Mouse (Mus musculus): ENCODE results near the gene Gng8.
A peak's percentile ranks its signal among the peaks of the same experiment; 100 is the strongest.

Gene Gng8

GRCm38 (mm10) chr7:16908367-16908766, 16.8 kb downstream of the Gng8 start:
- DNase-seq (ENCODE audit: low read depth): no peak

DNA sequence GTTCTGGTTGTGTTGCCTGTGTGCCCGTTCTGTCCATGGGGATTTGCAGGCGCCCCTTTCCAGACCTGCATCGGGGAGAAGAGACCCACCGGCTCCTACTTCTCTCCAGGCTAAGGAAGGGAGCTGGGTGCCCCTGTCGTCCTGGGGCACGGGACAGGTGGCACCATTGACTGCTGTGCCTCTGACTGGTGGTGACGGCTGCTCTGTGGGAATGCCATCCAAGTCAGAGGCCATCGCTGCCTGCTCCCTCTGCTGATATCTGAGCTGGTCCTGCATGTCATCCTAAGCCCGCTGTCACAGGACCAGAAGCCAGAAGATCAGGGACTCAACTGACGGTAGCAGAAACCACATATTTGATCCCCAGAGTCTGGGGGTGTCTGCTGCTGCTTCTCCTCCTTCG, 17.3 kb downstream of the Gng8 start:
- DNase-seq (ENCODE audit: low read depth): no peak

DNA sequence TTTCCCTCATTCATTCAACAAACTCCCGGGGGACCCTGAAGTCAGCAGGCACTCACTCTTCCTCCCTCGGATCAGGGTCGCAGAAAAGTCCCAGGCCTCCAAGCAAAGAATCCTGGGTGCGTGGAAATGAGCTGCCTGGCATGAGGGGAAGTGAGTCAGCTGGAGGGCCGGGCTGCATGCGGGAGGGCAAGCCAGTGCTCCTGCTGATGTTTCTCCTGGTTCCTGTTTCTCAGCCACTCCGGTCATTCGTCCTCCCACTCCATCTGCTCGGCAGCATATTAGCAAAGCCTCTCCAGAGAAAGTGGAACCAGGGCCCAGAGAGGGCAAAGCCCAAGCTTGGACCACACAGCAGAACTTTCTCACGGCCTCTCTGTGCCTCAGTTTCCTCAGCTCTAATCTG, 18.3 kb downstream of the Gng8 start:
- DNase-seq (ENCODE audit: low read depth): no peak

DNA sequence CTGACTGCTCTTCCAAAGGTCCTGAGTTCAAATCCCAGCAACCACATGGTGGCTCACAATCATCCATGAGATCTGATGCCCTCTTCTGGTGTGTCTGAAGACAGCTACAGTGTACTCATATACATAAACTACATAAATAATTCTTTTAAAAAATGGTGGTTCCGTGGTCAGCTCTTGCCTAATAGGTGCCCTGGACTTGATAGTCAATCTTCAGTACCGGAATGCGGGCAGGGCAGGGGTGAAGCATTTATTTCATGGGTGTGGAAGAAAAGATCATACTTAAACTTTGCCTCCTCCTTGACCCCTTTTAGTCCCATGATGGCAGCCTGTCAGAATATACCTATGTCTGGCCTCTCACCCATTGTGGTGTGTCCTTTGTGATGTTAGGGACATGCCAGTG, 20.3 kb downstream of the Gng8 start:
- no peak for DNase-seq (ENCODE audit: low read depth)

DNA sequence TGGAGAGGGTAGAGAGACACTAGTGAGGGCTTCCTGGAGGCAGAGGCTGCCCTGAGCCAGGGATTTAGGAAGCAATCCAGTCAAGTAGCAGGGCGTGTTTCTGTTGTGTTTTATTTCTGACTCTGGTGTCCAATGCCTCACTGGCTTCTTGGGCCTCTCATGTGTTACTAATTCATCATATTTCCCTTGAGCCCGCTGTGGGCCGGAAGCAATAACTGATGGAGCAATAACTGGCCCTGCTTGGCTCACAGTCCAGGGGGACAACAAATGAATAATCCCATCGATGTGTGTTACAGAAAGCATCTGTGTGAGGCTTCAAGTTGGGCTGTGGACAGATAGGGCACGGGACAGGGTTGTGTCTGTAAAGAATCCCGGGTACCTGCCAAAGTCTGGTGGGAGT, 20.8 kb downstream of the Gng8 start:
- peak; percentile 85 for DNase-seq (ENCODE audit: low read depth)

- peak; percentile 91 for DNase-seq (ENCODE audit: low read depth)
Measured at GRCm38 (mm10) chr7:16913806-16914452, 22.3 kb downstream of the Gng8 start.

- DNase-seq (ENCODE audit: low read depth): no peak
Measured at GRCm38 (mm10) chr7:16914453-16915343, 23.1 kb downstream of the Gng8 start.

GRCm38 (mm10) chr7:16915461-16916340, 24.1 kb downstream of the Gng8 start:
- no peak for DNase-seq (ENCODE audit: low read depth)

- DNase-seq (ENCODE audit: low read depth): no peak
Measured at GRCm38 (mm10) chr7:16916342-16917265, 25.0 kb downstream of the Gng8 start.

GRCm38 (mm10) chr7:16917447-16917846, 25.9 kb downstream of the Gng8 start:
- DNase-seq (ENCODE audit: low read depth): no peak

- DNase-seq (ENCODE audit: low read depth): no peak
Measured at GRCm38 (mm10) chr7:16918014-16918413, 26.4 kb downstream of the Gng8 start.

- no peak for DNase-seq (ENCODE audit: low read depth)
Measured at GRCm38 (mm10) chr7:16918670-16919069, 27.1 kb downstream of the Gng8 start.

DNA sequence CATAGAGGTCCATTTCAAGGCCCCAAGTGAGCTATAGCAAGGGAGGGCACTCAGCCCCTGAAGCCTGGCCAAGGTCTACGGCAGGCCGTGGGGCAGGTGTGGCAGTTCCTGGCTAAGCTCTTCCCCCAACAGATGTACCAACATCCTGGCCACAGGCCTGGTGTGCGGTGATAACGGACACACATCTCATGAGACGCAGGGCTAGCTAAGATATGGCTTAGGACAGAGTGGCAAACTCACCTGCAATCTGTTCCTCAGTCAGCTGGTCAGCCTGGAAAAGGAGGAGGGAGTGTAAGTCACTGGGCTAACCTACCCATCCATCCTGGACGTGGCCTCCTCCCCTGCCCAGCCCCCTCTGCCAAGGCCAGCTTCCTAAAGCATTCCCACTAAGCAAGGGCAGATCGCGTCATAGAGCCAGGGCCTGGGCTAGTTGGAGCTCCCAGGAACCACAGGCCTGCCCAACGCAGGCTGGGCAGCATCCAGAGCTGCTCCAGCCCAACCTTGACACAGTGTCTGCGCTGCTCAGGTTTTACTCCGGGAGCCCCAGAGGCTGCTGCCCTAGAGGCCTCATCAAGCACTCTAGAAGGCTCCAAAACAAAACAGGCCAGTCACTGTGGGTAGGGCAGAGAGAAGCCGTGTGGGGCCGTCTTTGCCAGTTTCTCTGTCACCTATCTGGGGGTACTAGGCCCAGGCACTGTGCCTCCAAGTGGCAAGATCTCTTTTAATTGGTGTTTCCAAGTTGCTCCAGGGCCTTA, 28.0 kb downstream of the Gng8 start:
- DNase-seq (ENCODE audit: low read depth): no peak

DNA sequence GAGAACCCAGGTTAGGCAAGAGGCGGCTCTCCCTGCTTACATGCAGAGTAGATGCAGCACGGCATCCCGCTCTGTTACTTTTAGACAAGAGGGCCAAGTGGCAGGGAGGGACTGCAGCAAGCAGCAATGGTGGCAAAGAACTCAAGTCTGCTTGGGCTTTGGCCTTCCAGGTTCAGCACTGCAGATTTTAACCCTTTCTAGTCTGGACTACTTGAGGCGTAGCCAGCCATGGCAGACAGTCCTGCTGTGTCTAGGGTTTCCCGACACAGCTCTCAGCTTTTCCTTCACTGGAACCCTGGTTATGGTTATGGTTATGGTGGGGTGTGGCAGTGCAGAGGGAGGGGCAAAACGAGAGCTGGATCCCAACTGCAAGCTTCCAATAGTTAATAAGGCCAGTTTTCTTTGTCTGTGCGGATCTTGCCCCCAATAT, 28.6 kb downstream of the Gng8 start:
- no peak for DNase-seq (ENCODE audit: low read depth)

- no peak for DNase-seq (ENCODE audit: low read depth)
Measured at GRCm38 (mm10) chr7:16920818-16921791, 29.5 kb downstream of the Gng8 start.

DNA sequence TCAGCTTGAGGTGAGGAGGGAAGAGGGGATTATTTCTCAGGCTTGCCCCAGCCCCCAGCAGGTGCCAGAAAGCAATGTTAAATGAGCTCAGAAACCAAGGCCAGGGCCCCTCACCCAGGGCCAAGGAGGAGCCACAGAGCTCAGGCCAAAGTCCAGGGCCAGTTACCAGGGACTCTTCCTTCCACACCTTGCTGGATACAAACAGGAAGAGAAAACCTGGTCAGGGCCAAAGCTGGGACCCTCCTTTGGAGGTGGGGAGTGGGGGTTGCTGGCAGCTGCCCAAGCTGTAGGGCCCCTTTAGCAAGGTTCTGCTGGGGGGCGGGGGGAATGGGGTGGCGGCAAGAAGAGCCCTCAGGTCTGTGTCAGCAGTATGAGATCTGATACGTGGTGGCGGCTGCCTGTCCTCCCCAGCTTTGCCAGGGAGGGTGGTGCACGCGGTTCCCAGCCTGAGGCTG, 30.3 kb downstream of the Gng8 start:
- no peak for DNase-seq (ENCODE audit: low read depth)

DNA sequence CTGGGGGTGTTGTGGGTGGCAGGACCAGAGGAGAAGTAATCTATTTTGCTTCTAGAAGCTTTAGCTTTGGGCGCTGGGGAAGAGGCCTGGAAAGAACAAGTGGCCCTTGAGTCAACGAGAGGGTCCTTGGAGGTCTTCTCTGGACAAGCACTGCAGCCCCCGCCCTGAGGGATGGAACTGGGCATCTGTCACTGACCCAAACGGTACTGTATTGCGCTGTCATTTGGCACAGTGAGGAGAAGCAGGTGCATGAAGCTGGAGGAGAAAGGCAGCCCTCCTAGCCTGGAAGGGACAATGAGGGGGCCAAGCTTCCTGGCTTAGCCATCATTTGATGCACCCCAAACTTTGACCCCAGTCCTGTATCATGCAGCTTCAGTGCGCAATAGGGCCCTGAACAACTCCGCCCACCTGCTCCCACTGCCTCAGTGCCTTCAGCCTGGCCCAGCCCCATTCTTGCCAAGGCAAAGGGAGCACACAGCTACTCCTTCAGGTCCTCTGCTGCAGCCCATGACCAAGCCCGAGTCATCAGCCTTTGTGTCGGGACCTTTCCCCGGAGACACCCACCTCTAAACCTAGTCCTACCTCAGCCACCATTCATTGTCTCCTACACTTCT, 30.9 kb downstream of the Gng8 start:
- no peak for DNase-seq (ENCODE audit: low read depth)

GRCm38 (mm10) chr7:16923283-16924036, 31.9 kb downstream of the Gng8 start:
- no peak for DNase-seq (ENCODE audit: low read depth)
